Mouse (Mus musculus) layer of hippocampus, postnatal 10 days (tissue): Measurements from ENCODE around the gene Apeh. TPM values are rescaled to one million over a fixed set of nuclear protein-coding genes. Genes with fewer than 3 reads are reported as not detected.
"Not testable (repeated sequence)": the region's sequence is repeated elsewhere in the genome, so short reads cannot be mapped to it uniquely, and the experiment has no call there.

ENCODE experiments used
- DNase-seq, 2 experiments: peaks; one replicate each; pipeline ENCODE4 v3.0.0; 2021; ENCODE audit warnings: low spot score in 2 of 2
- long read RNA-seq: library from polyadenylated mRNA; stranded (forward); transcript quantifications from one replicate; pipeline ENCODE4 v2.0.0, GENCODE M21; 2023
- total RNA-seq, 2 experiments: library from RNA; stranded (reverse); gene quantifications; 2 replicates each; pipeline ENCODE4 v1.2.3; 2021

Gene Apeh
- total RNA-seq: 10 to 100 TPM; 41.0 to 46.7 TPM
- long read RNA-seq, transcript Apeh-206 (22 exons, 2,518 nt): major isoform, 14 of 17 reads
- long read RNA-seq, partial matches to known transcripts: 0 of 17 reads
- long read RNA-seq, other reads (novel, unspliced or antisense): 3 of 17 reads

DNA sequence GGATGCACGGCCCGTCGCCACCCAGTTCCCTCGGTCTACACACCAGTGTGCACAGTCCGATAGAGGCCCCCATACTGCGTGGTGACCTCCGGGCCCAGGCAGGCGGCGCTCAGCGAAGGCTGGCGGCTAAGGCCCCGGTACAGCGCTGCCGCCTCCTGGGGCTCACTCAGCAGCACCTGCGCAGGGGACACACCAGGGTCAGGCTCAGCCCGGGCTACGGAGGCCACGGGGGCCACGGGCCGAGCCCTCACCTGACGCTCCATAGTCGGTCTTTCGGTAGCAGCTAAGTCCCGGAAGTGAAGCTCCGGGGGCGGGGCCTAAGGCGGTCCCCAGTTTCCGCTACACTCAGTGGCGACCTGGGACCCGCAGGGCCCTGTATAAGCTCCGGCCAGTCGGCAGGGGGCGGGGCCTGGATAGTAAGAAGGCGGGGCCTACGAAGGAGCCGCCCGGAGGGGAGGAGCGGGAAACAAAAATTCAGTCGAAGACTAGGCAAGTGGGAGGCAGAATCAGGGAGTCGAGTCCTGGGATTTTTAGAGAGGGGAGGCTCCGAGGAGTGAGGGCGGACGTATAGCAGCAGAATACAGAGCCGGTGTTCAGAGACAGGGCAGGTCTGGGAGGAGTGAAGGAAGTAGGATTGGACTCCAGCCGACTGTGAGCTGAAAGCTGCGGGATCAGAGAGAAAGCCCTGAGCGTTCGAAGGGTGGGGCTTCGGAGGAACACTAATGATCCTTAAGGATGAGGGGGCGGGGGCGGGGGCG lies at the start of gene Apeh:
Gene Apeh (minus strand): TSS at position 423 of the 758 bp plus-strand sequence.
- peak; percentile 88 to 90 for DNase-seq

DNA sequence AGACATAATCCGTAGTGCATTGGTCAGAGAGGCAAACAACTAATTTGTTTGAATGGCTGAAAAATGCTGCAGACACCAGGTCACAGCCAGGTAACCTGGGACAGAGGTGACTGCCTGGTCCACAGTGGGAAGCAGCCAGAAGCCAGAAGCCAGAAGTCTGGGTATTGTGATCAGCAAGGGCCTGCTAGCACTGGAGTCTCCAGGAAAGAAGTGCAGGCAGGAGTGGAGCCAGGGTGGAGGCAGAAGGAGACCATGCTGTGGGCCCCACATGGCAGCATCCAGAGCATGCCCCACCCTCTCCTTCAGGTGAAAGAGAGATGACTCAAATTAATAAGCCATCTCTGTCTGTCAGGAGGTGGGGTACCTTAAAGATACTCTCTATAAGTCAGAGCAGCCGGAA lies 49.1 kb upstream of the Apeh start:
- DNase-seq: no peak

DNA sequence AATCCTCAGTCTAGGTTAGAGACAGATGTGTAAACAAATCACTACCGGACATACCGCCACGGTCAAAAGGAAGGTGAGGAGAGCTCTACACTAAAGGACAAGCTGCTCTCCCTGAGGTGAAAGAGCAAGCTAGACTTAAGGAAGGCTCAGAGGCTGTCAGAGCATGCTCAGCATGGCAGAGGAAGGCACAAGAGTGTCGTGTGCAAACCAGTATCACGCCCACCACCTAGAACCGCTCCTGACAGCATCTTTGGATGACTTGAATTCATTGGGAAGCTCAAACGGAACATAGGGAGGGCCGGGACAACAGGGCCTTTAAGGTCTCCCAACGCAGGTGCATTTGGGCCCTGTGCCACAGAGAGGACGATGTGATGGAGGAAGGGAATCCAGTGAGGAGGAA lies 47.0 kb upstream of the Apeh start:
- DNase-seq: no peak

DNA sequence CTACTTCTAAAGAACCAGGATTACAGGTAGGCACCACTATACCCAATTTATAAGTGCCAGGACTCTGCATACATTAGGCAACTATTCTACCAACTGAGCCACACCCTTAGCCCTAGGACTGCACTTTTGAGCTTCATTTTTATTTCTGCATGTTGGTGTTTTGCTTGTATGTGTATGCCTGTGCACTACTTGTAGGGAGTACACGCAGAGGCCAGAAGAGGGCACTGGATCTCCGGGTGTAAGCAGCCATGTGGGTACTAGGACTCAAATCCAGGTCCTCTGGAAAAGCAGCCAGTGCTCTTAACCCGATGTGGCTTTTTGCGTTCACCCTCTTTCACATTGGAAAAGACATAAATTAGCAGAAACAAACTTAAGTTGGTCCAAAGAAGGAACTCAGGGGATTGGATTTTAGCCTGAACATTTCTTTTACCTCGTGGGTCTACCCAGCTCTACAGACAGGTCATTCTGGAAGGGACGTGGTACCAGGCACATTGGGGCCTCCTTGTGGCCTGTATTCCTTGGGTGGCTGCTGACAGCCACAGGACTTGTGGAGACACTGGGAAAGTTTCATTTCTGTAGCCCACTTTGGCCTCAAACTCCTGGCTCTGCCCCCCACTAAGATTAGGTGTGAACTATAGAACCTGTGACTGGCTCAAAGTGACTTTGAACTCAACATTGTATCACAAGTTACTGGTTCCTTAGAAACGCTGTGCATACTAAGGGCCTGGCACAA lies 45.7 kb upstream of the Apeh start:
- DNase-seq: no peak

DNA sequence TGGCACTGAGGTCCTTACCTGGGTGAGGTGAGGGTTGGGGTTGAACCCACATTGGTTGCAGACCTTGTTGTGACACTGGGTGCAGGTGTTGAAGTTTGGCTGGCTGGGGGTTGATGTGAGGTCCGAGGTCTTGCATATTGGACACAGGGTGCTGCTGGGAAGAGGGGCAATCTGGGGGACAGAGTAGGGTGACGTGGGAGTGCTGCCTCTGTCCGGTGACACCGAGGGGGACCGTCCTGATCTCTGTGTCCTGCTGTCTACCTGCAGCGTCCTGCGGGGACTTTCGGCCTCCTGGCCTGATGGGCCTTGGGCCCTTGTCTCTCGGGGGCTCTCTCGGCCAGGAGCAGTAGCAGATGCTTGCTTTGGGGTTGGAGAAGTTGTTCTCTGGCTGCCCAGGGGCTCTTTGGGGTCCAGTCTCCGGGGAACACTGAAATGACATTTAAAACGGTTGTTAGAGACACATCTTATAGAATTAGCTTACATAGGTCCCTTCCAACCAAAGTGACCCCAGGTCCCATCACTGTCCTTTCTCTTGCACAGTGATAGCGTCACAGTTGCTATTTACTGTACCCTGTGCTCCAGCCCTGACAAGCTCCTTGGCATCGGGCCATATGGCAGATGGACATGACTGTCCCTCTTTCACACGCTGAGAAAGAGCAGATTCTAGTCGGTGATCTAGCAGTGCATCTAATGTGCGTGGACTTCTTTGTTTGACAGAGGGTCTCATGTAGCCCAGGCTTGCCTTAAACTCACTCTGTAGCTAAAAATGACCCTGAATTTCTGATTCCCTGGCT lies 45.0 kb upstream of the Apeh start:
- DNase-seq: no peak

DNA sequence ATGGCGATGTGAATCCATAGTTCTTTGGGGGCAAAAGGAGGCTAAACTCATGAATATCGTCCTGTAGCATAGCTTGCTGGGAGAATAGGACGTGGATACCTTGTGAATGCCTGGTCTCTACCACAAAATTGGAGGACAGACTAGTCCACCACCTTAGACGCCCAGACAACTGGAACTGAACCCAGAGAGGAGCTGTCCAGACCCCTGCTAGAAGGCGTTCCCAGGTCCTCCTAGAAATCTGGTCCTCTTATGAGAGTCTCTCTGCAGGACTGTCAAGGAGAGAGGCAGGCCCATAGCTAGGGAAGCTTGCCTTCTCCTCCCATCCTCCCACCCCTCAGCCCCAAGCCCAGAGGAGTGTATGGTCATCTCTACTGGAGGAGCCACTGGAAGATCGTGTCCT lies 43.7 kb upstream of the Apeh start:
- no peak for DNase-seq

DNA sequence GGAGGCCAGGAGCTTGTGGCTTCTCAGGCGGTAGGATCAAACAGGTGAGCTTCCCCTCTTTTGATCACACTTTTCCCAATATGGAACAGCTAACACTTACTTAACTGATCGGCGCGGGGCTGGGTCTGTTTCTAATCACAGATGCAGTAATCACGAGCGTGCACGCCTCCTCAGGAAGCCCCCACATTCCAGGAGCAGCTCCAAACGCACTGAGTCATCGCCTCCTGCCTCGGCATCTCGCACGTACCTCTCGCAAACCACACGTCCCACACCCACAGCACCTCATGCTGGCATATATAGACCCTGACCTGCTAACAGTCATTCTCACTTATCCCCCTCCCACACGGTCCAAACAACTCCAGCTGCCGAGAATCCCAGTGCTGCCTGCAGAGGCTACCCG lies 43.1 kb upstream of the Apeh start:
- DNase-seq: peak; percentile 47 to 60

DNA sequence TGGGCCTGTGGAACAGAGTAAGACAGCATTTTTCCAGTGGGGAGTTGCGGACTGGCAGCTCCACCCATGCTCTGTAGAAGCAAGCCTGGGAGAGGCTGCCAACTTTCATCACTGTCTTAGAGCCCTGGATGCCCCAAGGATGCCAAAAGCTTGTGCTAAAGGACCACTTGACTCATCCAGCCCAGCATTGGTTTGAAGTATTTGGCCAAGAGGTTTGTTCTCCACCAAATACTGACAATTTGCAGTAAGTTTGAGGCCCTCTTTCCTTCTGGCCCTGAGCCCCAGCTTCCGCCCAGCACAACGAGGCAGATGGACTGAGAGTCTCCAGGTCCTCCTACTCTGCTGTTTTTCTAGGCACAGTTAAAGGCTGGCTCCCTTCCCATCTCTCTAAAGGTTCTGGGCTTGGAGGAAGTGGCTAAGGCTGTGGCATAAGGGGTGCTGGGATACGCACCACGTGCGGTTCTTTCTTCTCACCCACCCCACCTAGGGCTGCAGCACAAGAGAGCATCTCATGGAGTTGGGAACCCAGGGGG lies 42.6 kb upstream of the Apeh start:
- peak in 1 of 2 experiments; percentile 36 for DNase-seq

DNA sequence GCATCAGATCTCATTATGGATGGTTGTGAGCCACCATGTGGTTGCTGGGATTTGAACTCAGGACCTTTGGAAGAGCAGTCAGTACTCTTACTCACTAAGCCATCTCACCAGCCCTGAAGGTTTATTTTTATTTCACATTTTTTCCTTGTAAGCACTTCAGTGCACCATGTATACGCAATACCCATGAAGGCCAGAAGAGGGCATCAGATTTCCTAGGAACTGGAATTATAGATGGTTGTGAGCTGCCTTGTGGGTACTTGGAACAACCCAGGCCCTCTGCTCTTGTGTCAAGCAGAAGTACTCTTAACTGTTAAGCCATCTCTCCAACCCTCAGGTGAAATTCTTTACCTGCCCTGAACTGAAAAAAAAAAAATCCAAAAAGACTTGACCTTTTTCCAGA lies 41.8 kb upstream of the Apeh start:
- DNase-seq: no peak

DNA sequence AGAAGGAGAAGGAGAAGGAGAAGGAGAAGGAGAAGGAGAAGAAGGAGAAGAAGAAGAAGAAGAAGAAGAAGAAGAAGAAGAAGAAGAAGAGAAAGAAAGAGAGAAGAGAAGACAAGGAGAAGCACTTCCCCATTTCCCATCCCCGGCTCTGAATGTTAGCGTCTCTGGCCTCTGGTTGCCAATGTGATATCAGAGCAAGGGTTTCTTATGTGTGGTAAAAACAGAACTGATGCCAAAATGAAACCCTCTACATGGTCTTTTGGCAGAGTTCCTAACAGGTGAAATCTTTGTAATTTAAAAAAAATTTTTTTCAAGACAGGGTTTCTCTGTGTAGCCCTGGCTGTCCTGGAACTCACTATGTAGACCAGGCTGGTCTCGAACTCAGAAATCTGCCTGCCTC lies 41.3 kb upstream of the Apeh start:
- DNase-seq: not testable (repeated sequence)

DNA sequence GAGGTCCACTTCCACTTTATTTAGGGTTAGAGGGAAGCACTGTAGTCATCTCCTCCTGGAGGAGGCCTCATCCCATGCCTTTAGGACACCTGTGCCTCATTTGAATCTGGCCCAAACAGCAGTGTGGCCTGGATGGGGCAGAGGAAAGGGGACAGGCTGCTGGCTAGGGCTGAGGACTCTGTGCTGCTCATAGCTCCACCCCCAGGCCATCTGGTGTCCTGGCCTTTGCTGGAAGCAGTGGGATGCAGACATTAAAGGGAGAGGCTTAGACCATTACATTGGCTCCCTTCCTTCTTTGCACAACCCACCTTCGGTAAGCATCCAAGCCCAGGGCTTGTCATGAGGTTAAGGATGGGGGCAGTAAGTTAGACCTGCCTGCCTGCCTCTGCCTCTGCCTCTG lies 39.1 kb upstream of the Apeh start:
- no peak for DNase-seq

DNA sequence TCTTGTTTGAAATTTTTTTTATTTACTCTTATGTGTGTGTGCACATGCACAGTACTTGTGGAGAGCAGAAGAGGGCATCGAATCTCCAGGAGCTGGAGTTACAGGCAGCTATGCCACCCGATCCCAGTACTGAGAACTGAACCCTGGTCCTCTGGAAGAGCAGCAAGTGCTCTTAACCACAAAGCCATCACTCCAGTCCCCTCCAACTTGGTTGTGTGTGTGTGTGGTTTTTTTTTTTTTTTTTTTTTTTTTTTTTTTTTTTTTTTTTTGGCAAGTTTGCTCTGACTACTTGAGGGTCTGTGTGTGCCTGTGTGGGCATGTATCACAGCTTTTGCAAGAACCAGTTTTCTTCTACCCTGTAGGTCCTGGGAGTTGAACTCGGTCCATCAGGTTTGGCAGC lies 38.0 kb upstream of the Apeh start:
- DNase-seq: no peak

DNA sequence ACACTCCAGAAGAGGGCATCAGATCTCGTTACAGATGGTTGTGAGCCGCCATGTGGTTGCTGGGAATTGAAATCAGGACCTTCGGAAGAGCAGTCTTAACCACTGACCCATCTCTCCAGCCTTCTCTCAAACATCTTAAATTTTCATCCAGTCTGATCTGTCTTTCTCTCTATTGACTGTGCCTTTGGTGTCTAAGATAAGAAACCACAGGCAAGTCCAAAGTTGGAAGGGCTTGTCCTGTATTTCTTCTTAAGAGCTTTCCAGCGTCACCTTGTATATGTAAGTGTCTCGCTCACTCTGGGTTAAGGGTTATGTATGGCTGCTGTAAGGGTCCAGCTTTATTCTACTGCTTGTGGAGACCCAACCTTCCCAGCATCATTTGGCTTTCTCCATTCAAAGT lies 37.1 kb upstream of the Apeh start:
- no peak for DNase-seq

DNA sequence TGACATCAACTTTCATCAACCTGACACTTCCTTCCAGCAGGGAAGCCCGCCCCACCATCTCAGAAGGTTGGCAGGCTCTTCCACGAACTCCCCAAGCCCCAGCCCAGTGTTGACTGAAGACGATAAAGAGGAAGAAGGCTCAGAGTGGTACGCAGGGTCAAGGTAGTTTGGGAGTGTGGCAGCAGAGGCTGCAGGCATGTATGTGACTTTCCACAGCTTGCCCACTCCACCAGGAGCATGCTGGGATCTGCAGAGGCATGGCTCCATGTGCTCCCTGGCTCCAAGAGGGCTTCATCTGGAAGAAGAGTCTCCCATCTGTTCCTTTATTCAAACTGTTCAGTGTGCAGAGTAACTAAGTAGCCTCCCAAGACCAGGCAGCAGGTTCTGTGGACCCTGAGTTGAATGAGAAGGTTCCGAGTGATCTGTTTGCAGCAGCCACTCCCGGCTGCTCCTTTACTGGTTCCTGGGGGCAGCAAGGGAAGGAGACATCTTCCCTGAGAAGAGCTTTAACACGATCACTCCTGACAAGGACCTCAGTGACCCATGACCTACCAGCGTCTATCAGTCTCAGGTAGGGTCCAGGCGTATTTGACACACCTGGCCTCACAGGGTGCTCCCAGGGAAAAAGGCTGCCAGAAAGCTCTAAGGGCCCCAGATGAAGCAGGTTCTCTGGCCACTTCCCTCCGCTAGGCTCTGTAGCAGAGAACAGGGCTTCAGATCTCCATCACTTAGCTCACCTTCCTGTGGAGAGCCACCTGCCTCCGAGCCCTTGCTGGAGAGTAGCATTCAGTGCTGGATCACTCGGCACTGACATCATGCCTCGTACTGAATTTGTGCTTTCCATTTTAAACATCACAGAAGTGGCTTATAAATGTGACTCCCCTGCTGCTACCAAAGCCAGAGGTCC lies 34.9 kb upstream of the Apeh start:
- DNase-seq: no peak

DNA sequence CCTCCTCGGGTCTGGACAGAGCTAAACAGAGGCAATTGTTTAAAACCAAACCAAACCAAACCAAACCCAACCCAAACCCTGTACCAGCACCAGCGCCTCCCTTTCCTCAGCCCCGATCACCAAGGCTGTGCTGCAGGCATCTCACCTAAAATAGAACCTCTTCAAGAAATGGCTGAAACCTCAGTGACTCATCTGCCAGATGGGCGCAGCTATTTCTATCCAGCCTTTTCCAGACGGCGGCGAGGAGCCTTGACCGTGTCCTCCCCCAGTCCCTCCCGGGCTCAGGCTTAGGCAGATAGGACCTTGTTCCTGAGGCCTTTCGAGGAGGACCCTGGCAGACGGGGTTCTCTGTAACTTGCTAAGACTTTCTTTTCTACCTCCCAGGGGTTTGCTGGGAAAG lies 33.8 kb upstream of the Apeh start:
- no peak for DNase-seq

DNA sequence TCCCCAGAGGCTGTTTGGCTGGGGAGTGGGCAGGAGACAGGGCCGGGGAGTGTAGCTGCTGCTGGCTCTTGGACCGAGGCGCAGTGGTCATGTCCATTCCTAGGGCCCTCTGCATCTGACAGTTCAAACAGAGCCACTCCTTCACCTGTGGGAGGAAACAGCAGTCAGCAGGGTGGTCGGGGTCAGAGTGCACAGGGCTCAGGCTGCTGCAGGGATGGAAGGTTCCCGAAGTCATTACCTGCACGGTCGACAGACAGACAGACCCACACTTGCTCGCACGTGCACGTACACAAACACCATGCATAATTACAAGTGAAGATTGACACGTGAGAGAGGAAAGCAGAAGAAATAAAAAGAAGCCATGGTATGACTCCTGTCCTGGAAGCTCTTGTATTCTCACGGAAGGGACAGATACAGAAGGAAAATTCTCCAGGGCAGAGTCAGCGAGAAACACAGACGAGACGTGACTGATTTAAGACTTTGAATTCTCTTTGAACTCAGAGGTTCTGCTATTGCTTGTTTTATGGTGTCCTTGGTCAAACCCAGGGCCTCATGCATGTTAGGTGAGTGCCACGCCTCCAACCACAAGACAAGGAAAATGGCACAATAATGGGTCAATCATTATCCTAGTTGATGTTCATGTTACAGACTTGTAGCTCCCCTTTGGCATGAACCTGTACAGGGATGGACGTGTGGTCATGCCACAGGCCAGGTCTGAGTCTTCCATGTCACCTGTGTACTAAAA lies 32.2 kb upstream of the Apeh start:
- DNase-seq: no peak

DNA sequence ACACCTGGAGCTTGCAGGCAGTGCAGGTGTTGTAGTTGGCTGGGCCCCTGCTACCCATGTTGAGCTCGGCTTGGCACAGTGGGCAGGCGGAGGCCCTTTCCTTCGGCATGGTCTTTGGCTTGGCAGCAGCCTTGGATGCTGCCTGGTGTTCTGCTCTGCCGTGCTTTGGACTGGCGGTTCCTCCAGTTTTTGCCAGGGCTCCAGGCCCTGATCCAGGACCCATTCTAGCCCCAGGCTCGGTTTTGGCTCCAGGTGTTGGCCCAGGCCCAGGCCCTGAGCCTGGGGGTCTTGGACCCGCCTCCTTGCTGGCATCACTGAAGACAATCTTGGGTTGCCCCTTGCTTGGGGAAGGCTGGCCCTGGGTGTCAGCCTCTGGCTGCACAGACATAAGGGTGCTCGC lies 31.3 kb upstream of the Apeh start:
- no peak for DNase-seq

DNA sequence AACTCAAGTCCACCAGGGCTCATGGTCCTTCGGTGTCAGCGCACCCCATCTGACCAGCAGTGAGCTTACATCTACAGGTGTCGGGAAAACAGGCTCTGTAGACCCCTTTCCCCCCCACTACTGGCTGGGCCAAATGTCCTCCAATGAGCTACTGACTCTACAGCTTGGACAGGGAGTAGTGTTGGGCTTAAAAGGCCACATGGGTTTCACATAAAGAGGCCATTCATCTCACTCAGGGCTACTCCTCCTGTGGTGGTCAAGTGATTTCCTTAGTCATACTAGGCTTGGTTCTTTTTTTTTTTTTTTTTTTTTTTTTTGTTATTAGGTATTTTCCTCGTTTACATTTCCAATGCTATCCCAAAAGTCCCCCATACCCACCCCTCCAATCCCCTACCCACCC lies 29.5 kb upstream of the Apeh start:
- DNase-seq: no peak

DNA sequence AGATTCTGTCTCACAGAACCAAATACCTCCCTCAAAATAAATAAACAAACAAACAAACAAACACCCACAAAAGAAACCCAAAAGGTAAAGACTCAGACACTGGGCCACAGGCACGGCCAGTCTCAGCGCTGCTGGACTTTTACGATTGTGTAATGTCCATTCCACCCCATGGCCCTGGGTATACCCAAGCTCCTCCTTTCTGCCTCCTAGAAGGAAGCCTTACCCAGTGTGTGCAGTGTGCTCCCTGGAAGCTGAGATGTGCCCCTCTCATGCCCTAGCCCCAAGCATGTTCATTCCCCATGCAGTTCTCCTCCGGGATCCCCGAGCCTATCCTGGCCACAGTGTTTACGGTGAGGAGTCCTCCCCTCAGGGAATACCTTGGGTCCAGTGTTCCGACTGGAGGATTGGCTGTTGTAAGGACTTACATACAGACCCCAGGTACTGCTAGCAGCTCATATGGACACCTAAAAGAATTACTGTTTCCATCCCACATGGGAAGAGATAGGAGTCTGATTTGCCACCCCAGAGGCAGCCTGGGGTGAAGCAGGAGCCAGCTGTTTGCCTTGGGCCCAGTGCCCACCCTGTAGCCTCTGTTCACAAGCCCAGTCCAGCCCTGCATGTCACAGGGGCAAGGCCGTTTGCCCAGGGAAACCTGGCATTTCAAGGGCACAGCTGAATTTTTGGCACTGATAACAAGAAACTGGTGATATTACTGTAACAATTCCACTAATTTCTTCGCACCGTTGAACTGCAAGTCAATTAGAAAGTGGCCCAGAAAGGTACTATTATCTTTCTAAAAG lies 27.0 kb upstream of the Apeh start:
- no peak for DNase-seq
